Mouse (Mus musculus): ENCODE measurements around the gene Ptprb.

Ptprb gene

DNA sequence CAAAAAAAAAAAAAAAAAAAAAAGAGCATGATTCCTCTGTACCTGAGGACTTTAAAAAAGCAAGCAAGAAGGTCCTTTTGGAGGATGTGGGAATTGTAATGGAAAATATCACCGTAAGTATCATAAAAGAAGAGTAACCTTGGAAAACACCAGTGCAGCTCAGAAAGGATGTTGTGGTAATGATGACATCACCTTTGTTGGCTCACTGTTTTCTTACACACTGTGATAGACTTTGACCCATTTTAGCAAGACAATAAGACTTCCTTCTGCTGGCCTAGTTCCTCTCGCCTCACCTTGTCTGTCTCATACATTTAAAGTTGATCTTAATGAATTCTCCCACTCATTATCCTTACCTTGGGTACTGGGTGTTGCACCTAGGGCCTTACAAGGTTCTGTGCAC, 147.2 kb downstream of the Ptprb start:
- DNase-seq (ENCODE audit: low read depth, low spot score): no peak

DNA sequence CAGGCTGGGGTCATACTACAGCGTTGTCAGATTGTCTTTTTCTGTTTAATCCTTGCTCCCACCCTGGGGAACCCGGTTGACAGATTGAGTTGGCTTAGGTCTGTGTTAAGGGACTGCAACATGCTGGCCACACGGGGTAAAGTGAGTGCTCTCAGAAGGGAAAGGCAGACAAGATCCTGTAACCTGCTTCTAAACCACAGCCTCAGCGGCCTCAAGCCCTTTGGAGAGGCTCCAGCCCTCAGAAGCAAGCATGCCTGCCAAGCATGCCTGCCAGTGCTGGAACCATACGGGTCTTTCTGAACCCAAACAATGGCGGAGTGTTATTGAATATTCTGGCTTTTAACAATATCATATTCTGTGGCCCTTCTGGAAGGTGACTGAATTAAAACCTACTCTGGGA, 149.6 kb downstream of the Ptprb start:
- no peak for DNase-seq (ENCODE audit: low read depth, low spot score)

DNA sequence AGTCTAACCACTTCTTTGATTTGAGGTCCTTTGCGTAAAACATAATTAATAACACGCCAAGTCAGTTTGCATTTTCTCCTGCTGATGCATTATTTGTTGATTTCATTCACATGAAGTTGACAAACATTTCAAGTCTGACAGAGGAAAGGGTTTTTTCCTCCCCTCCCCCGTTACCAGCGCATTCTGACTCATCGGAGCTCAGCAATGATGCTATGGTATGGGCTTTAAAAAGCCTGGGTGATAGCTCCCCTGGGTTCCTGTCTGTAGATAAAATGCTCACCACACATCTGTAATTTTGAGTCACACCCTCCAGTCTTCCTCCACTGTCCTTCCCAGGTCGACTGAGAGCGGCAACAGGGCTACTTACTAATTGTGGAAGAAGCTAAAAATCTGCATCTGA, 150.9 kb downstream of the Ptprb start:
- DNase-seq (ENCODE audit: low read depth, low spot score): no peak

DNA sequence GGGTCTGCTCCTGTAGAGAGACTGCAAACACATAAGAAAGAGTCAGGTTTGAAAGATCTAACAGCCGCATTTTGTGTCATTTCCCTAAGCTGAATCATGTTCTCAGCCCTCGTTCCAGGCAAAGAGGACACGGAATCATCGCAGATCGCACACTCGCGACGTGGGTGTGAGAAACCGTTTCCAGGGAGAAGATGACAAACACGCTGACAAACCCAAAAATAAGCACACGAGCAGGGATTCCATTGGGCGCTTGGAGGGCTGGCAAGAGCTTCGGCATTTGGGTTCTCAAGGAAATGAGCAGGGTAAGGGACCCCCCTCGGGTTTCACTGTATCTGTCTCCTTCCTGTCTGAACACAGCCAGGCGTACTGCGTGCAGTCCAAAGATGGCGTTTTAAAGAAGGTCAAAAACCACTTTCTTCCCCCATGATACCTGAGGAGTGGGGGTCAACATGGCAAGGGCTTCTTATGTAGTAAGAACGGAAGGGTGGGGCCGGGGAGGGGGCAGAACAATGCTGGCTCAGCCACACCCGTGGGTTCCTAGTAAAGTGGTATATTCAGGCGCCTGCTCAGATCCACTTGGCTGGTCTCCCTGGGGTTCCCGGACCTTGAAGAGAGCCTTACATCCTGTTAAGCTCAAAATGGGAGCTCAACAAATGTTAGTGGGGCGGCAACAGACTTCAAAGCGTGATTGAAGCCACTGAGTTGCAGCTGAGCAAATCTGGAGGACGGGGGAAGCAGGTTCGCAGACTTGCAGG, 152.9 kb downstream of the Ptprb start:
- no peak for DNase-seq (ENCODE audit: low read depth, low spot score)

DNA sequence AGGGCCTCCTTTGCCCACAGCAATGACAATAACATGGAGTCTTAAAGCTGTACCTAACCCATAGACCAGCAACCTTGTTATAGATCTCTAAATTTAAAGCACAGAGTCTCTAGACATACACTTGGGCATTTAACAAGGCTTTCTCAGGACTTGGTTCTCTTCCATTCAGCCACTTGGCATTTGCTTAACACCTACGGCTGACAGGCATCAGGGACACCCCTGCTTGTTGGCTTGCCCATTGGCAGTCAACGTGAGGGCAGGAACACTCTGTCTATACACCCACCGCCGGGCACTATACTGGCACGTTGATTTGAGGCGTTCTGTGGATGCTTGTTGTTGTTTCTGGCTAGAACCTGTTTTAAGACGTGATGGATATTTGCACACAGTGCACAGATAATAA, 157.1 kb downstream of the Ptprb start:
- DNase-seq (ENCODE audit: low read depth, low spot score): no peak

DNA sequence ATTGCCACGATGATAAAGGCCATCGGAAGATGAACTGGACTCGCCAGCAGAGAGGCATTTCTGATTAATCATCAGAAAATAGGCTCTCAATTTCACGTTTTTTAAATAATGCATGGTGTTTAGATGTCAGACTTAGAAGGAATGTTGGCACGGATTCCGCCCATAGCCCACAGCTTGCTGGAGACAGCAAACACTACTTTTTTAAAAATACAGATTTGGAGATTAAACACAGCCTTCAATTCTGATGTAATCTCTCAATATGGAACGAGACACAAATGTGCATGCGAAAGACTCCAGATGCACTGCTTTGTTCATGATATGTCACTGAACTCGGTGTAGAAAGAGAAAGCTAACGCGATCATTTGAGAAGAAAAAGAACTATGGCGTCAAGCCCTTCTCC, 160.1 kb downstream of the Ptprb start:
- DNase-seq (ENCODE audit: low read depth, low spot score): no peak
